Mouse (Mus musculus) midbrain, embryonic 13.5 days (tissue): ENCODE measurements around the gene Chd1l. TPM values are rescaled to one million over a fixed set of nuclear protein-coding genes. Genes with fewer than 3 reads are reported as not detected.

Experiments used
- ATAC-seq: fragments of 200-750 bp; cut with Nextera tagmentation; 2 replicates; pipeline ENCODE4 v1.8.0; 2017; ENCODE audit warnings: mild to moderate bottlenecking, moderate TSS enrichment, moderate library complexity
- H3K27ac ChIP-seq: fragments of 300-500 bp; sonication (generic); 2 replicates; pipeline ENCODE4 v1.5.1; 2015; ENCODE audit warnings: inconsistent platforms, mild to moderate bottlenecking, moderate library complexity
- H3K27me3 ChIP-seq: fragments of 300-500 bp; sonication (generic); 2 replicates; pipeline ENCODE4 v1.6.1; 2015; ENCODE audit warnings: mild to moderate bottlenecking, inconsistent platforms
- H3K36me3 ChIP-seq: fragments of 300-500 bp; sonication (generic); 2 replicates; pipeline ENCODE4 v1.6.1; 2015; ENCODE audit warnings: mild to moderate bottlenecking, inconsistent platforms
- H3K4me1 ChIP-seq: fragments of 300-500 bp; sonication (generic); replicated peaks from 2 replicates; pipeline ENCODE4 v1.6.1; 2015; ENCODE audit warnings: inconsistent platforms
- H3K4me2 ChIP-seq: fragments of 300-500 bp; sonication (generic); replicated peaks from 2 replicates; pipeline ENCODE4 v1.6.1; 2015; ENCODE audit warnings: moderate library complexity, mild to moderate bottlenecking, inconsistent platforms
- H3K4me3 ChIP-seq: fragments of 300-500 bp; sonication (generic); replicated peaks from 2 replicates; pipeline ENCODE4 v1.5.1; 2015; ENCODE audit warnings: mild to moderate bottlenecking, inconsistent platforms
- H3K9ac ChIP-seq: fragments of 300-500 bp; sonication (generic); replicated peaks from 2 replicates; pipeline ENCODE4 v1.6.1; 2015; ENCODE audit warnings: mild to moderate bottlenecking, inconsistent platforms
- H3K9me3 ChIP-seq: fragments of 300-500 bp; sonication (generic); 2 replicates; pipeline ENCODE4 v1.6.1; 2016; ENCODE audit warnings: mild to moderate bottlenecking, inconsistent platforms
- WGBS: fragments of 180-500 bp; shearing (Covaris S2); methylation state at CpG from one replicate; pipeline ENCODE4 v1.1.7; 2015; 5-methylcytosine and 5-hydroxymethylcytosine counted together
- polyA plus RNA-seq: library from polyadenylated mRNA; unstranded; fragments of >200 nt; fragmentation: Nextera tagmentation; extraction: Ambion mirVana; gene quantifications from 2 replicates; pipeline ENCODE4 v1.2.1, GENCODE M21; 2015

The Chd1l gene
- 7.2 and 8.2 TPM in 2 replicates for polyA plus RNA-seq

- peak; percentile 96 for ATAC-seq
- WGBS, result under 1% methylated on average over 52 of the region's 56 CpGs
- peak within 1 kb of the TSS; percentile 78 for H3K4me3 ChIP-seq
Measured at GRCm38 (mm10) chr3:97609845-97610410, at the start of gene Chd1l. Gene Chd1l, minus strand, starts transcription at chr3:97610203.

GRCm38 (mm10) chr3:97659746-97660145 lies 49.7 kb upstream of the Chd1l start:
- Histone ChIP-seq H3K9ac (0 out of 2 replicates have a peak overlapping the region, but pooled peaks have one; percentile 36), H3K4me2 (peak overlapping the region; percentile 78; the same call in 1 of the 2 replicates), H3K9me3 (peaks cover 2% of the 10 kb centered on the region; the same call in 1 of the 2 replicates), H3K27ac (no peak overlapping the region), H3K4me3 (no peak overlapping the region; the same call in 1 of the 2 replicates), H3K4me1 (peaks cover 15% of the 10 kb centered on the region), H3K27me3 (no peaks in the 10 kb centered on the region), H3K36me3 (peaks cover 21% of the 10 kb centered on the region)
- ATAC-seq, result no peak
- WGBS, result 93% methylated on average over 7 of the region's 7 CpGs

More at GRCm38 (mm10) chr3:97609845-97610410, at the start of gene Chd1l:
- H3K36me3 ChIP-seq, result no peaks in the 10 kb centered on the region
- H3K4me2 ChIP-seq, result peak within 1 kb of the TSS; percentile 58
- H3K27me3 ChIP-seq, result no peaks in the 10 kb centered on the region
- H3K27ac ChIP-seq, result peak within 1 kb of the TSS; percentile 86
- no peaks in the 10 kb centered on the region for H3K9me3 ChIP-seq
- H3K9ac ChIP-seq, result peak within 1 kb of the TSS; percentile 80
- peaks cover 7% of the 10 kb centered on the region for H3K4me1 ChIP-seq

GRCm38 (mm10) chr3:97658426-97659193 lies 48.6 kb upstream of the Chd1l start:
- H3K9ac ChIP-seq, result peak overlapping the region; percentile 81
- under 1% methylated on average over 49 of the region's 50 CpGs for WGBS
- H3K4me3 ChIP-seq, result peak overlapping the region; percentile 81
- peaks cover 5% of the 10 kb centered on the region; the same call in 1 of the 2 replicates for H3K9me3 ChIP-seq
- H3K36me3 ChIP-seq, result peaks cover 10% of the 10 kb centered on the region
- peak overlapping the region; percentile 78 for H3K4me2 ChIP-seq
- peak; percentile 2 for ATAC-seq
- peak overlapping the region; percentile 51 for H3K27ac ChIP-seq
- peaks cover 15% of the 10 kb centered on the region for H3K4me1 ChIP-seq
- no peaks in the 10 kb centered on the region for H3K27me3 ChIP-seq

GRCm38 (mm10) chr3:97657655-97658411 lies 47.8 kb upstream of the Chd1l start, which contains the start of gene Prkab2:
Gene Prkab2, plus strand, starts transcription at chr3:97658193.
- H3K9ac ChIP-seq, result peak within 1 kb of the TSS; percentile 81
- H3K4me3 ChIP-seq, result peak within 1 kb of the TSS; percentile 81
- 2% methylated on average over 51 of the region's 51 CpGs for WGBS
- ATAC-seq, result peak; percentile 96
- peak within 1 kb of the TSS; percentile 51 for H3K27ac ChIP-seq
- peaks cover 15% of the 10 kb centered on the region for H3K4me1 ChIP-seq
- no peaks in the 10 kb centered on the region for H3K27me3 ChIP-seq
- peaks cover 5% of the 10 kb centered on the region; the same call in 1 of the 2 replicates for H3K36me3 ChIP-seq
- peak within 1 kb of the TSS; percentile 78 for H3K4me2 ChIP-seq
- H3K9me3 ChIP-seq, result peaks cover 5% of the 10 kb centered on the region; the same call in 1 of the 2 replicates

GRCm38 (mm10) chr3:97654901-97655300 lies 44.9 kb upstream of the Chd1l start:
- no peak for ATAC-seq
- no peak overlapping the region for H3K4me2 ChIP-seq
- peaks cover 5% of the 10 kb centered on the region; the same call in 1 of the 2 replicates for H3K9me3 ChIP-seq
- H3K4me1 ChIP-seq, result peaks cover 12% of the 10 kb centered on the region
- H3K27ac ChIP-seq, result no peak overlapping the region
- H3K4me3 ChIP-seq, result no peak overlapping the region
- H3K36me3 ChIP-seq, result no peaks in the 10 kb centered on the region
- no peaks in the 10 kb centered on the region for H3K27me3 ChIP-seq
- H3K9ac ChIP-seq, result no peak overlapping the region
- 84% methylated on average over 8 of the region's 8 CpGs for WGBS

GRCm38 (mm10) chr3:97653781-97654180 lies 43.8 kb upstream of the Chd1l start:
- no peak for ATAC-seq
- 92% methylated on average over 5 of the region's 5 CpGs for WGBS

GRCm38 (mm10) chr3:97651604-97652003 lies 41.6 kb upstream of the Chd1l start:
- Histone ChIP-seq H3K4me2 (no peak overlapping the region), H3K27me3 (no peaks in the 10 kb centered on the region), H3K9me3 (peaks cover 5% of the 10 kb centered on the region; the same call in 1 of the 2 replicates), H3K27ac (no peak overlapping the region), H3K4me3 (no peak overlapping the region), H3K36me3 (no peaks in the 10 kb centered on the region), H3K4me1 (no peaks in the 10 kb centered on the region), H3K9ac (no peak overlapping the region)
- WGBS, result 86% methylated on average over 10 of the region's 10 CpGs
- ATAC-seq, result no peak

More at GRCm38 (mm10) chr3:97653781-97654180, 43.8 kb upstream of the Chd1l start:
- H3K27ac ChIP-seq, result no peak overlapping the region
- no peak overlapping the region for H3K4me3 ChIP-seq
- no peaks in the 10 kb centered on the region for H3K27me3 ChIP-seq
- H3K4me1 ChIP-seq, result peaks cover 1% of the 10 kb centered on the region
- H3K9ac ChIP-seq, result no peak overlapping the region
- no peaks in the 10 kb centered on the region for H3K36me3 ChIP-seq
- H3K4me2 ChIP-seq, result no peak overlapping the region
- peaks cover 5% of the 10 kb centered on the region; the same call in 1 of the 2 replicates for H3K9me3 ChIP-seq

- Histone ChIP-seq H3K27ac (no peak overlapping the region), H3K36me3 (no peaks in the 10 kb centered on the region), H3K4me1 (no peaks in the 10 kb centered on the region), H3K27me3 (no peaks in the 10 kb centered on the region), H3K4me2 (no peak overlapping the region), H3K9me3 (peaks cover under 1% of the 10 kb centered on the region; the same call in 1 of the 2 replicates), H3K4me3 (no peak overlapping the region), H3K9ac (no peak overlapping the region)
- 86% methylated on average over 6 of the region's 6 CpGs for WGBS
- ATAC-seq, result no peak
Measured at GRCm38 (mm10) chr3:97649469-97649868, 39.5 kb upstream of the Chd1l start.

- H3K27ac ChIP-seq, result no peak overlapping the region
- H3K4me1 ChIP-seq, result no peaks in the 10 kb centered on the region
- H3K27me3 ChIP-seq, result no peaks in the 10 kb centered on the region
- no peaks in the 10 kb centered on the region for H3K36me3 ChIP-seq
- ATAC-seq, result no peak
- WGBS, result 76% methylated on average over 3 of the region's 3 CpGs
- H3K4me3 ChIP-seq, result no peak overlapping the region
- H3K9me3 ChIP-seq, result no peaks in the 10 kb centered on the region
- no peak overlapping the region for H3K4me2 ChIP-seq
- no peak overlapping the region for H3K9ac ChIP-seq
Measured at GRCm38 (mm10) chr3:97649022-97649421, 39.0 kb upstream of the Chd1l start.

GRCm38 (mm10) chr3:97648518-97648917 lies 38.5 kb upstream of the Chd1l start:
- no peak overlapping the region for H3K9ac ChIP-seq
- no peaks in the 10 kb centered on the region for H3K36me3 ChIP-seq
- ATAC-seq, result no peak
- no peaks in the 10 kb centered on the region for H3K9me3 ChIP-seq
- 48% methylated on average over 1 of the region's 1 CpGs for WGBS
- H3K4me2 ChIP-seq, result no peak overlapping the region
- H3K27ac ChIP-seq, result no peak overlapping the region
- H3K4me1 ChIP-seq, result no peaks in the 10 kb centered on the region
- H3K4me3 ChIP-seq, result no peak overlapping the region
- no peaks in the 10 kb centered on the region for H3K27me3 ChIP-seq

- no peak for ATAC-seq
- Histone ChIP-seq H3K4me2 (no peak overlapping the region), H3K4me1 (no peaks in the 10 kb centered on the region), H3K27ac (no peak overlapping the region), H3K27me3 (no peaks in the 10 kb centered on the region), H3K4me3 (no peak overlapping the region), H3K36me3 (no peaks in the 10 kb centered on the region), H3K9me3 (no peaks in the 10 kb centered on the region), H3K9ac (no peak overlapping the region)
- 84% methylated on average over 9 of the region's 9 CpGs for WGBS
Measured at GRCm38 (mm10) chr3:97642001-97642400, 32.0 kb upstream of the Chd1l start.
